8 mouse cellular contexts compared by ENCODE assay signal in genomic region chr13:107600331-107601131, GRCm38 (mm10).
A peak's percentile ranks its signal among the peaks of the same experiment; 100 is the strongest.
DNase-seq lines count a peak whose midpoint lies in the region; ATAC-seq and TF ChIP-seq lines count a peak whose summit lies in the region.

No protein-coding gene starts in this region.

- ATAC-seq in heart, embryonic 12.5 days (ENCODE audit: insufficient number of reproducible peaks, low FRiP score): peak; percentile 71
- peak; percentile 86 for ATAC-seq in kidney, postnatal 0 days (replicated peaks; ENCODE audit: low FRiP score, low read depth)
- peak; percentile 73 for ATAC-seq in stomach, postnatal 0 days (ENCODE audit: low FRiP score, low TSS enrichment)

- H3K9me3 ChIP-seq in heart, embryonic 12.5 days (replicated peaks): peaks cover 5% of the 10 kb centered on the region; the same call in 1 of the 2 replicates
- no peaks in the 10 kb centered on the region for H3K9me3 ChIP-seq in kidney, postnatal 0 days (replicated peaks; ENCODE audit: low read length)
- H3K9me3 ChIP-seq in stomach, postnatal 0 days (ENCODE audit: control insufficient read depth, low read length): no peaks in the 10 kb centered on the region

- DNase-seq in 416B (ENCODE audit: low read depth): peak; percentile 53
- DNase-seq in brain, adult 2 months (ENCODE audit: low read depth, low spot score): peak; percentile 79
- DNase-seq in kidney, postnatal 0 days (ENCODE audit: low spot score): peak; percentile 68
- peak; percentile 35 for DNase-seq in lung, postnatal 25 days (ENCODE audit: low spot score)
- DNase-seq in stomach, postnatal 0 days (ENCODE audit: low spot score): peak; percentile 36
- no peak for DNase-seq in testis, postnatal 14 days (ENCODE audit: low spot score)
- DNase-seq in cerebellum, adult 2 months: no peak

- no peaks in the 10 kb centered on the region for H3K27me3 ChIP-seq in heart, embryonic 12.5 days (replicated peaks)
- no peaks in the 10 kb centered on the region for H3K27me3 ChIP-seq in kidney, postnatal 0 days (ENCODE audit: insufficient read depth, low read length)
- no peaks in the 10 kb centered on the region for H3K27me3 ChIP-seq in stomach, postnatal 0 days (ENCODE audit: control insufficient read depth, insufficient read depth, low read length)
- H3K27me3 ChIP-seq in cerebellum, adult 2 months (ENCODE audit: control insufficient read depth, insufficient read depth, low read length): no peaks in the 10 kb centered on the region; the same call in 1 of the 2 replicates

- H3K4me2 ChIP-seq in heart, embryonic 12.5 days: peak overlapping the region; percentile 62
- H3K4me2 ChIP-seq in kidney, postnatal 0 days (ENCODE audit: low read length): peak overlapping the region; percentile 17
- H3K4me2 ChIP-seq in stomach, postnatal 0 days (replicated peaks; ENCODE audit: low read depth): peak overlapping the region; percentile 39

- WGBS in heart, embryonic 12.5 days: 24% methylated on average over 22 of the region's 22 CpGs
- 32% methylated on average over 22 of the region's 22 CpGs for WGBS in kidney, postnatal 0 days
- 37% methylated on average over 21 of the region's 22 CpGs for WGBS in stomach, postnatal 0 days
- WGBS in cerebellum, adult 2 months: 36% methylated on average over 22 of the region's 22 CpGs

- no peak overlapping the region for H3K27ac ChIP-seq in heart, embryonic 12.5 days (ENCODE audit: poor library complexity, severe bottlenecking)
- no peak overlapping the region for H3K27ac ChIP-seq in kidney, postnatal 0 days
- H3K27ac ChIP-seq in stomach, postnatal 0 days (replicated peaks): no peak overlapping the region
- H3K27ac ChIP-seq in cerebellum, adult 2 months (ENCODE audit: insufficient read depth, low read length): no peak overlapping the region

- peaks cover 21% of the 10 kb centered on the region for H3K4me1 ChIP-seq in heart, embryonic 12.5 days (replicated peaks)
- no peaks in the 10 kb centered on the region; the same call in 1 of the 2 replicates for H3K4me1 ChIP-seq in kidney, postnatal 0 days (replicated peaks; ENCODE audit: insufficient read depth, low read length)
- H3K4me1 ChIP-seq in stomach, postnatal 0 days (replicated peaks; ENCODE audit: control insufficient read depth, insufficient read depth): 0 out of 2 replicates have a peak, but pooled peaks cover 2% of the 10 kb centered on the region
- peaks cover 2% of the 10 kb centered on the region; the same call in 1 of the 2 replicates for H3K4me1 ChIP-seq in cerebellum, adult 2 months (ENCODE audit: control insufficient read depth, insufficient read depth, low read length)

- peak overlapping the region; percentile 13; the same call in 1 of the 2 replicates for H3K4me3 ChIP-seq in heart, embryonic 12.5 days
- no peak overlapping the region for H3K4me3 ChIP-seq in kidney, postnatal 0 days (replicated peaks; ENCODE audit: low read depth, low read length)
- H3K4me3 ChIP-seq in stomach, postnatal 0 days (ENCODE audit: low read depth, low read length): peak overlapping the region; percentile 12; the same call in 1 of the 2 replicates
- no peak overlapping the region for H3K4me3 ChIP-seq in cerebellum, adult 2 months (replicated peaks; ENCODE audit: insufficient read depth, low read depth, low read length)

- no peak for TF ChIP-seq POLR2A in cerebellum, adult 2 months (IDR thresholded peaks at IDR 0.05; ENCODE audit: borderline replicate concordance, insufficient read depth, low read length)

- no peak for TF ChIP-seq CTCF in kidney, postnatal 0 days (IDR thresholded peaks at IDR 0.05; ENCODE audit: low read depth)
- no peak for TF ChIP-seq CTCF in stomach, postnatal 0 days (IDR thresholded peaks at IDR 0.05; ENCODE audit: low read depth)
- TF ChIP-seq CTCF in cerebellum, adult 2 months (IDR thresholded peaks at IDR 0.05; ENCODE audit: borderline replicate concordance, insufficient read depth, low read depth, low read length): no peak

- H3K9ac ChIP-seq in heart, embryonic 12.5 days: peak overlapping the region; percentile 26; the same call in 1 of the 2 replicates
- no peak overlapping the region for H3K9ac ChIP-seq in kidney, postnatal 0 days (ENCODE audit: low read depth, low read length)
- H3K9ac ChIP-seq in stomach, postnatal 0 days (ENCODE audit: low read length): no peak overlapping the region

- no peak for TF ChIP-seq EP300 in stomach, postnatal 0 days (optimal IDR thresholded peaks at IDR 0.05)

- no peaks in the 10 kb centered on the region for H3K36me3 ChIP-seq in heart, embryonic 12.5 days
- H3K36me3 ChIP-seq in kidney, postnatal 0 days (ENCODE audit: insufficient read depth, low read length): no peaks in the 10 kb centered on the region
- no peaks in the 10 kb centered on the region for H3K36me3 ChIP-seq in stomach, postnatal 0 days (ENCODE audit: control insufficient read depth, insufficient read depth, low read length)

Comparison
In these comparisons a context has a peak if more than half of its experiments do, and no peak if none do; other contexts are left out.
1. DNase-seq: peak in 416B (single experiment), brain, adult 2 months (single experiment), kidney, postnatal 0 days (single experiment), lung, postnatal 25 days (single experiment) and stomach, postnatal 0 days (single experiment); none in testis, postnatal 14 days (single experiment) and cerebellum, adult 2 months (0 of 2).
2. H3K4me3 ChIP-seq: peak in heart, embryonic 12.5 days (single experiment) and stomach, postnatal 0 days (single experiment); none in kidney, postnatal 0 days (single experiment) and cerebellum, adult 2 months (single experiment).
3. Peak in every context shown above with its lines, with median percentiles within 50 percentile points of each other: ATAC-seq and H3K4me2 ChIP-seq.